Mouse (Mus musculus): ENCODE data around the gene Dnajc14. TPM values are rescaled to one million over a fixed set of nuclear protein-coding genes. Genes with fewer than 3 reads are reported as not detected.
A peak's percentile ranks its signal among the peaks of the same experiment; 100 is the strongest.

Dnajc14 gene
- total RNA-seq (2021) = 10 to 100 TPM; 34.1 to 36.4 TPM
- 8.4 and 11.3 TPM in 2 replicates for polyA plus RNA-seq (2012; rRNA removed)
- long read RNA-seq, full-length matches to known transcripts = 56 of 59 reads
- long read RNA-seq, partial matches to known transcripts = 1 of 59 reads
- long read RNA-seq, other reads (novel, unspliced or antisense) = 2 of 59 reads

- H3K27ac ChIP-seq = peak within 1 kb of the TSS; percentile 91
- TF ChIP-seq CTCF (IDR thresholded peaks at IDR 0.05) (peak; percentile 5; the same call in 1 of the 2 replicates), EP300 (IDR thresholded peaks at IDR 0.05; ENCODE audit: insufficient read depth, low read depth, low read length) (no peak)
- peak within 1 kb of the TSS; percentile 82 for H3K4me3 ChIP-seq
- intact Hi-C loops (cut with DNase I) = loop anchor here (2.0 to 10.0 kb wide), 2 partner anchors 23 to 259 kb away; partner anchors contain the start of genes Rpl41 and Zc3h10
- no peaks in the 10 kb centered on the region for H3K27me3 ChIP-seq (ENCODE audit: control insufficient read depth, insufficient read depth, low read length)
- H3K4me1 ChIP-seq (ENCODE audit: control insufficient read depth, insufficient read depth, low read length) = peaks cover 12% of the 10 kb centered on the region
- peak; percentile 75 to 78 for DNase-seq
- H3K9ac ChIP-seq (ENCODE audit: low read depth, low read length) = peak within 1 kb of the TSS; percentile 88
- H3K36me3 ChIP-seq (ENCODE audit: control insufficient read depth, insufficient read depth, low read length) = peaks cover 19% of the 10 kb centered on the region
- WGBS = under 1% methylated on average over 14 of the region's 14 CpGs
- H3K79me2 ChIP-seq (replicated peaks; ENCODE audit: control insufficient read depth, insufficient read depth, low read length) = peaks cover 4% of the 10 kb centered on the region
Measured at GRCm38 (mm10) chr10:128803771-128804270, at the start of gene Dnajc14. Dnajc14 (plus strand) TSS chr10:128804062.

- no peak overlapping the region for H3K9ac ChIP-seq (ENCODE audit: low read depth, low read length)
- H3K36me3 ChIP-seq (ENCODE audit: control insufficient read depth, insufficient read depth, low read length) = no peaks in the 10 kb centered on the region
- no peak for TF ChIP-seq POLR2A (IDR thresholded peaks at IDR 0.05; ENCODE audit: insufficient read depth, low read depth, low read length)
- peak; percentile 72 for TF ChIP-seq CTCF (IDR thresholded peaks at IDR 0.05)
- no peak for TF ChIP-seq EP300 (IDR thresholded peaks at IDR 0.05; ENCODE audit: insufficient read depth, low read depth, low read length)
- no peak overlapping the region for H3K4me3 ChIP-seq
- H3K79me2 ChIP-seq (replicated peaks; ENCODE audit: control insufficient read depth, insufficient read depth, low read length) = no peaks in the 10 kb centered on the region
- no peaks in the 10 kb centered on the region for H3K4me1 ChIP-seq (ENCODE audit: control insufficient read depth, insufficient read depth, low read length)
- no peak overlapping the region for H3K27ac ChIP-seq
- no peak for DNase-seq
- WGBS = 75% methylated on average over 2 of the region's 2 CpGs
- no peaks in the 10 kb centered on the region for H3K27me3 ChIP-seq (ENCODE audit: control insufficient read depth, insufficient read depth, low read length)
- intact Hi-C loops (cut with DNase I) = loop anchor here (5.0 kb wide), 1 partner anchor 34 kb away; no protein-coding TSS in a partner anchor
Measured at GRCm38 (mm10) chr10:128772895-128773294, 31.0 kb upstream of the Dnajc14 start.

GRCm38 (mm10) chr10:128773685-128774084, 30.2 kb upstream of the Dnajc14 start:
- WGBS = 20% methylated on average over 5 of the region's 5 CpGs
- peaks cover 4% of the 10 kb centered on the region for H3K4me1 ChIP-seq (ENCODE audit: control insufficient read depth, insufficient read depth, low read length)
- H3K4me3 ChIP-seq = no peak overlapping the region
- no peaks in the 10 kb centered on the region for H3K79me2 ChIP-seq (replicated peaks; ENCODE audit: control insufficient read depth, insufficient read depth, low read length)
- H3K9ac ChIP-seq (ENCODE audit: low read depth, low read length) = no peak overlapping the region
- no peaks in the 10 kb centered on the region for H3K27me3 ChIP-seq (ENCODE audit: control insufficient read depth, insufficient read depth, low read length)
- no peak overlapping the region for H3K27ac ChIP-seq
- intact Hi-C loops (cut with DNase I) = loop anchor here (5.0 kb wide), 1 partner anchor 34 kb away; no protein-coding TSS in a partner anchor
- peaks cover 5% of the 10 kb centered on the region for H3K36me3 ChIP-seq (ENCODE audit: control insufficient read depth, insufficient read depth, low read length)
- no peak for DNase-seq
- TF ChIP-seq POLR2A (IDR thresholded peaks at IDR 0.05; ENCODE audit: insufficient read depth, low read depth, low read length) = no peak
- peak; percentile 24; the same call in 1 of the 2 replicates for TF ChIP-seq CTCF (IDR thresholded peaks at IDR 0.05)

GRCm38 (mm10) chr10:128778441-128778840, 25.4 kb upstream of the Dnajc14 start:
- H3K27ac ChIP-seq = peak overlapping the region; percentile 88
- H3K4me1 ChIP-seq (ENCODE audit: control insufficient read depth, insufficient read depth, low read length) = peaks cover 8% of the 10 kb centered on the region
- 61% methylated on average over 2 of the region's 2 CpGs for WGBS
- H3K9ac ChIP-seq (ENCODE audit: low read depth, low read length) = no peak overlapping the region
- intact Hi-C loops (cut with DNase I) = loop anchor here (2.0 kb wide), 1 partner anchor 30 kb away; no protein-coding TSS in a partner anchor
- peaks cover 5% of the 10 kb centered on the region for H3K36me3 ChIP-seq (ENCODE audit: control insufficient read depth, insufficient read depth, low read length)
- H3K79me2 ChIP-seq (replicated peaks; ENCODE audit: control insufficient read depth, insufficient read depth, low read length) = no peaks in the 10 kb centered on the region
- H3K4me3 ChIP-seq = no peak overlapping the region
- DNase-seq = no peak
- TF ChIP-seq EP300 (IDR thresholded peaks at IDR 0.05; ENCODE audit: insufficient read depth, low read depth, low read length) (no peak), CTCF (IDR thresholded peaks at IDR 0.05) (no peak)
- H3K27me3 ChIP-seq (ENCODE audit: control insufficient read depth, insufficient read depth, low read length) = no peaks in the 10 kb centered on the region

GRCm38 (mm10) chr10:128779011-128779795, 24.7 kb upstream of the Dnajc14 start:
- DNase-seq = peak; percentile 84 to 91
- peak; percentile 85 for TF ChIP-seq EP300 (IDR thresholded peaks at IDR 0.05; ENCODE audit: insufficient read depth, low read depth, low read length)
- TF ChIP-seq CTCF (IDR thresholded peaks at IDR 0.05) = no peak
- peak; percentile 72 for TF ChIP-seq POLR2A (IDR thresholded peaks at IDR 0.05; ENCODE audit: insufficient read depth, low read depth, low read length)
- Histone ChIP-seq H3K9ac (ENCODE audit: low read depth, low read length) (no peak overlapping the region; the same call in 1 of the 2 replicates), H3K27ac (peak overlapping the region; percentile 88), H3K4me1 (ENCODE audit: control insufficient read depth, insufficient read depth, low read length) (peaks cover 8% of the 10 kb centered on the region), H3K27me3 (ENCODE audit: control insufficient read depth, insufficient read depth, low read length) (no peaks in the 10 kb centered on the region), H3K79me2 (replicated peaks; ENCODE audit: control insufficient read depth, insufficient read depth, low read length) (no peaks in the 10 kb centered on the region), H3K4me3 (peak overlapping the region; percentile 17; the same call in 1 of the 2 replicates), H3K36me3 (ENCODE audit: control insufficient read depth, insufficient read depth, low read length) (peaks cover 5% of the 10 kb centered on the region)
- intact Hi-C loops (cut with DNase I) = loop anchor here (2.0 kb wide), 1 partner anchor 30 kb away; no protein-coding TSS in a partner anchor
- WGBS = 15% methylated on average over 8 of the region's 8 CpGs
